Mouse (Mus musculus) lung, adult 2 months (tissue): Measurements from ENCODE around the gene Tenm4. TPM values are rescaled to one million over a fixed set of nuclear protein-coding genes. Genes with fewer than 3 reads are reported as not detected.

Source experiments
- DNase-seq: peaks from one replicate; pipeline ENCODE4 v3.0.0; 2022
- H3K4me1 ChIP-seq: fragments of 200-500 bp; 2 replicates; pipeline ENCODE4 v1.6.1; 2011; ENCODE audit warnings: low read length; ENCODE audit not compliant: control insufficient read depth, insufficient read depth
- H3K4me3 ChIP-seq: fragments of 200-500 bp; replicated peaks from 2 replicates; pipeline ENCODE3; 2011; ENCODE audit warnings: low read depth, mild to moderate bottlenecking, control low read depth, low read length; ENCODE audit errors: extremely low read depth
- CTCF ChIP-seq: fragments of 200-500 bp; IDR thresholded peaks from 2 replicates; pipeline ENCODE4 v1.5.1; 2011; ENCODE audit warnings: mild to moderate bottlenecking, low read length, control low read depth; ENCODE audit not compliant: insufficient read depth
- POLR2A ChIP-seq: fragments of 200-500 bp; IDR thresholded peaks from 2 replicates; pipeline ENCODE4 v1.6.1; 2011; ENCODE audit warnings: low read depth, mild to moderate bottlenecking, control low read depth, low read length, borderline replicate concordance; ENCODE audit errors: extremely low read depth
- WGBS: fragments of 180-500 bp; shearing (Covaris S2); methylation state at CpG from one replicate; pipeline ENCODE4 v1.1.7; 2018; 5-methylcytosine and 5-hydroxymethylcytosine counted together
- polyA plus RNA-seq: library from polyadenylated mRNA; depleted of rRNA; stranded (reverse); fragments of >200 nt; gene quantifications from 2 replicates; pipeline ENCODE4 v1.2.3, GENCODE M21; 2012

Tenm4 gene
- polyA plus RNA-seq, 1 experiment: 0.98 TPM

DNA sequence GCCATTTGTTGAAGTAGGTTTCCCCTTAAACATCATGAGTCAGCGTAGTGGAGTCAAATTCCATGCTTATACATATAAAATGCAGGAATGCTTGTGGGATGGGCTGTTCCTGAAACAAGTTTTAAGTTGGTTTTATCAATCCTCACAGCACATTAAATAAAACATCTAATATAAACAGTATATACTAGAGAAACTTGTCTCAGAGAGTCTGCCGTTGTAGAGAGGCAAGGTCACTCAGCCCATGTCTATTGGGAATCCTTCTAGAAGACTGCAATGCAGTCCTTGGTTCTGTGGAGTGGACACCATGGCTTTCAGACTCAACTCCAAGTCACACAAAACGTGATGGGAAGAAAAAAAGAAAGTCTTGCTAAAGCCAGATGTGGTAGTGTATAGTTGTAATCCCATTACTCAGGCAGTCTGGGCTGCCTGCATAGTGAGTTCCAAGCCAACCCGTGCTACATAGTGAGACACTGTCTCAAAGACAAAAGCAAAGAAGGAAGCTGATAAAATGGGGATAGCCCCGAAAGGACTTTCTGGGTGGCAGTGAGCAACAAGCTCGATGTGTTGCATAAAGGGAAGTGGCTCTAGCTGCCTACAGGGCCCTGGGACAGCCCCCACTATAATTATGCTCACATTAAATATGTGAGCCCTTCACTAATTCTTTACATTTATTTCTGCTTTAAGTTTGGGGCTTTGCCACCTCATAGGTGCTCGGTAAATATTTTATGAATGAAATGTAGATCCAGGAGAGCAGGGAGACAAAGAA is 707.6 kb downstream of the Tenm4 start:
- DNase-seq: no peak
- Histone ChIP-seq H3K4me1 (no peaks in the 10 kb centered on the region), H3K4me3 (no peak overlapping the region)
- 69% methylated on average over 7 of the region's 7 CpGs for WGBS
- TF ChIP-seq CTCF (no peak), POLR2A (no peak)

GRCm38 (mm10) chr7:96879593-96879992 is 708.5 kb downstream of the Tenm4 start:
- no peaks in the 10 kb centered on the region for H3K4me1 ChIP-seq
- no peak for DNase-seq
- 84% methylated on average over 6 of the region's 6 CpGs for WGBS
- no peak for TF ChIP-seq POLR2A
- H3K4me3 ChIP-seq: no peak overlapping the region

GRCm38 (mm10) chr7:96880221-96880944 is 709.3 kb downstream of the Tenm4 start:
- DNase-seq: no peak
- TF ChIP-seq CTCF: no peak
- no peak for TF ChIP-seq POLR2A
- Histone ChIP-seq H3K4me1 (no peaks in the 10 kb centered on the region), H3K4me3 (no peak overlapping the region)
- WGBS: 93% methylated on average over 6 of the region's 6 CpGs

DNA sequence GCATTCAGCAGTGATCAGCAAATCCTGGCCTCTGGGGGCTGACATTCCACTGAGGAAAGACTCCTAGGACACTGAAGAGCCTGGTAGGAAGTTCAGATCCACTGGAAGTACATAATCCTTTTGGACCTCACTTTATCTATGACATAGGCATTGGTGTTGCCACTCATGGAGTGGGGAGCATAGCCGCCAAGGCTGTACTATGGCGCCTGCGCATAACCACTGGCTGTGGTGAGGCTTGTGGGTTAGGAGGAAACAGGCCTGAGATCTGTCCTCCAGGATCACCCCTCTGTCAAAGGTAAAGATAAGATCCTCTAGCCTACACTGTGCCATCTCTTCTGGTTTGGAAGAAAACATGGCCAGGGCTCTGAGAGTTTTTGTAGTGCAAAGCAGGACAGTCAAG is 712.3 kb downstream of the Tenm4 start:
- no peak for DNase-seq
- 96% methylated on average over 3 of the region's 3 CpGs for WGBS
- Histone ChIP-seq H3K4me3 (no peak overlapping the region), H3K4me1 (no peaks in the 10 kb centered on the region)
- no peak for TF ChIP-seq POLR2A

DNA sequence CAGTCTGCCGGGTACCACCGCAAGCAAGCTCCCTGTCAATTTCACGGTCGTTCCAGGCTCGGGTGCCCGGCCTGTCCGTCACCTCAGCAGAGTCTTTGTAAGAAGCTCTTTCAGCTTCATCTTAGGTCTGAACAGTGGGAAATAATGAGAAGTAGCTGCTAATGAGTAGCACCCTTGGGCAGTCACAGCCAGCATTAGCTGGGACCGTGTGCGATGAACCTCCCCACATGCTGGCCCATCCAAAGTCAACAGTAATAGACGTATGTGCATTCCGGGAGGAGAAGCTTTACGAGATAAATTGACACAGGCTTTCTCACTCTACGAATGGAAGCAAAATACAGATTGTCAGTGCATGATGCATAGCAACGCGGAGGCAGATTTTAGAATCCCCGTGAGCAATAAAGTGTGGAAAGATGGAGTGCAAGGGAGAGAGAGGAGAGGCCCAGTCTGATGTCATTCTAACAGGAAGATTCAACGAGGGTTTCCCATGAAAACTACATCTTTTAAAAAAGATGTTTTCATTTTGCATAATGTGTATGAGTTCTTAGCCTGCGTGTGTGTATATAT is 716.1 kb downstream of the Tenm4 start:
- Histone ChIP-seq H3K4me3 (no peak overlapping the region), H3K4me1 (no peaks in the 10 kb centered on the region)
- no peak for TF ChIP-seq CTCF
- TF ChIP-seq POLR2A: no peak
- 90% methylated on average over 18 of the region's 18 CpGs for WGBS
- no peak for DNase-seq

GRCm38 (mm10) chr7:96889061-96890034 is 718.3 kb downstream of the Tenm4 start:
- H3K4me3 ChIP-seq: no peak overlapping the region
- TF ChIP-seq CTCF (no peak), POLR2A (no peak)
- no peaks in the 10 kb centered on the region for H3K4me1 ChIP-seq
- 87% methylated on average over 18 of the region's 18 CpGs for WGBS
- DNase-seq: no peak

- Histone ChIP-seq H3K4me3 (no peak overlapping the region), H3K4me1 (no peaks in the 10 kb centered on the region)
- no peak for DNase-seq
- TF ChIP-seq CTCF: no peak
- no peak for TF ChIP-seq POLR2A
- WGBS: 54% methylated on average over 7 of the region's 7 CpGs
Observed at GRCm38 (mm10) chr7:96890035-96890621, 719.1 kb downstream of the Tenm4 start.

- Histone ChIP-seq H3K4me3 (no peak overlapping the region), H3K4me1 (no peaks in the 10 kb centered on the region)
- 93% methylated on average over 10 of the region's 10 CpGs for WGBS
- DNase-seq: no peak
- no peak for TF ChIP-seq CTCF
- no peak for TF ChIP-seq POLR2A
Observed at GRCm38 (mm10) chr7:96890987-96891386, 719.9 kb downstream of the Tenm4 start.

- Histone ChIP-seq H3K4me1 (no peaks in the 10 kb centered on the region), H3K4me3 (no peak overlapping the region)
- TF ChIP-seq CTCF (no peak), POLR2A (no peak)
- DNase-seq: no peak
- WGBS: 47% methylated on average over 10 of the region's 10 CpGs
Observed at GRCm38 (mm10) chr7:96899036-96899569, 728.1 kb downstream of the Tenm4 start.
